Mouse (Mus musculus) lung, postnatal 0 days (tissue): ENCODE results near the gene Pdp2.
A peak's percentile ranks its signal among the peaks of the same experiment; 100 is the strongest.

Experiments
- CTCF ChIP-seq: IDR thresholded peaks from 2 replicates; pipeline ENCODE4 v1.5.1; 2016; ENCODE audit warnings: antibody characterized with exemption, mild to moderate bottlenecking
- EP300 ChIP-seq: IDR thresholded peaks from 2 replicates; pipeline ENCODE4 v1.6.1; 2016; ENCODE audit warnings: antibody characterized with exemption, mild to moderate bottlenecking, control low read depth

- TF ChIP-seq CTCF (no peak), EP300 (0 out of 2 replicates have a peak, but pooled peaks have one; percentile 8)
These were observed 20.4 kb downstream of the Pdp2 start for GRCm38 (mm10) chr8:104611613-104612012.
